Comparison of ENCODE assay signal across 19 mouse cellular contexts in genomic region chr6:87538376-87539270, GRCm38 (mm10). TPM values are rescaled to one million over a fixed set of nuclear protein-coding genes. Genes with fewer than 3 reads are reported as not detected.
DNase-seq lines count a peak whose midpoint lies in the region; ATAC-seq and TF ChIP-seq lines count a peak whose summit lies in the region.
"Had no signal": no experiment of that assay in that cellular context is flagged by ENCODE, and none has a peak within 500 bp of the region (broad histone marks: within the 10 kb centered on the region; RNA-seq: fewer than 3 reads in every experiment).

No protein-coding gene starts in this region.

- no peaks in the 10 kb centered on the region for H3K4me1 ChIP-seq in intestine, embryonic 15.5 days (replicated peaks)
- H3K4me1 ChIP-seq in intestine, postnatal 0 days (replicated peaks; ENCODE audit: control insufficient read depth, insufficient read depth, low read length), result no peaks in the 10 kb centered on the region
- H3K4me1 ChIP-seq: forebrain, embryonic 10.5 days; limb, embryonic 15.5 days had no signal

- DNase-seq in CD4-positive helper T cell, adult 2 months (ENCODE audit: low read depth, low spot score), result peak; percentile 49
- DNase-seq in induced T-regulatory cell, adult 2 months (ENCODE audit: low read depth), result peak; percentile 68
- peak; percentile 17 to 41 for DNase-seq in kidney, postnatal 4 days
- no peak for DNase-seq in right cerebral cortex, adult 18-20 months
- no peak for DNase-seq in adrenal gland, postnatal 25 days
- DNase-seq: B cell, adult 2 months; cerebellum, adult 2 months; heart, adult 2 months; thymus, adult 2 months had no signal

- TF ChIP-seq CTCF in intestine, postnatal 0 days (IDR thresholded peaks at IDR 0.05; ENCODE audit: low read depth), result no peak

- no peaks in the 10 kb centered on the region for H3K36me3 ChIP-seq in intestine, embryonic 15.5 days
- no peaks in the 10 kb centered on the region for H3K36me3 ChIP-seq in intestine, postnatal 0 days (ENCODE audit: control insufficient read depth, insufficient read depth)
- H3K36me3 ChIP-seq: forebrain, embryonic 10.5 days; limb, embryonic 15.5 days; liver, embryonic 15.5 days; midbrain, embryonic 12.5 days; neural tube, embryonic 13.5 days had no signal

- no peak overlapping the region for H3K4me3 ChIP-seq in intestine, embryonic 15.5 days (replicated peaks)
- H3K4me3 ChIP-seq in intestine, postnatal 0 days (ENCODE audit: low read depth, low read length), result no peak overlapping the region
- H3K4me3 ChIP-seq: forebrain, embryonic 10.5 days; heart, adult 2 months; layer of hippocampus, adult 2 months; limb, embryonic 15.5 days; liver, embryonic 15.5 days; midbrain, embryonic 12.5 days; neural tube, embryonic 13.5 days had no signal

- WGBS in intestine, embryonic 15.5 days, result 65% methylated on average over 15 of the region's 15 CpGs
- WGBS in intestine, postnatal 0 days, result 54% methylated on average over 15 of the region's 15 CpGs

- H3K9me3 ChIP-seq in intestine, embryonic 15.5 days, result no peaks in the 10 kb centered on the region
- H3K9me3 ChIP-seq in intestine, postnatal 0 days (ENCODE audit: control insufficient read depth), result no peaks in the 10 kb centered on the region
- H3K9me3 ChIP-seq: forebrain, embryonic 10.5 days; limb, embryonic 15.5 days; liver, embryonic 15.5 days; midbrain, embryonic 12.5 days; neural tube, embryonic 13.5 days had no signal

- peak; percentile 53; the same call in 1 of the 2 replicates for ATAC-seq in intestine, embryonic 15.5 days
- ATAC-seq in intestine, postnatal 0 days, result no peak
- ATAC-seq: hindbrain, postnatal 0 days; lung, postnatal 0 days had no signal

- no peaks in the 10 kb centered on the region for H3K27me3 ChIP-seq in intestine, embryonic 15.5 days (replicated peaks)
- no peaks in the 10 kb centered on the region for H3K27me3 ChIP-seq in intestine, postnatal 0 days (replicated peaks; ENCODE audit: control insufficient read depth, insufficient read depth, low read length)
- H3K27me3 ChIP-seq: neural tube, embryonic 13.5 days had no signal

- no peak overlapping the region for H3K4me2 ChIP-seq in intestine, embryonic 15.5 days (replicated peaks)
- H3K4me2 ChIP-seq in intestine, postnatal 0 days (replicated peaks; ENCODE audit: low read depth), result no peak overlapping the region
- H3K4me2 ChIP-seq: limb, embryonic 15.5 days; liver, embryonic 15.5 days; midbrain, embryonic 12.5 days; neural tube, embryonic 13.5 days had no signal

- no peak overlapping the region; the same call in 1 of the 2 replicates for H3K27ac ChIP-seq in intestine, embryonic 15.5 days
- H3K27ac ChIP-seq in intestine, postnatal 0 days (ENCODE audit: low read depth, low read length), result no peak overlapping the region
- H3K27ac ChIP-seq: forebrain, embryonic 10.5 days; heart, adult 2 months; hindbrain, postnatal 0 days; layer of hippocampus, adult 2 months; limb, embryonic 15.5 days; liver, embryonic 15.5 days; midbrain, embryonic 12.5 days; neural tube, embryonic 13.5 days had no signal

- no peak overlapping the region for H3K9ac ChIP-seq in intestine, embryonic 15.5 days
- no peak overlapping the region for H3K9ac ChIP-seq in intestine, postnatal 0 days (ENCODE audit: low read depth, low read length)
- H3K9ac ChIP-seq: limb, embryonic 15.5 days; liver, embryonic 15.5 days; midbrain, embryonic 12.5 days; neural tube, embryonic 13.5 days had no signal

RNA-seq across cellular contexts. Expression of gene Arhgap25, which starts 5.6 kb away (rescaled TPM):
- 3.4 TPM in 2 replicates for polyA plus RNA-seq in intestine, embryonic 15.5 days (2015; fragmentation: Nextera tagmentation; extraction: Ambion mirVana)
- polyA plus RNA-seq in intestine, postnatal 0 days (2015; fragmentation: Nextera tagmentation; extraction: Ambion mirVana), result 1.5 and 2.1 TPM in 2 replicates
- total RNA-seq in adrenal gland, postnatal 25 days (2021), result 2.9 and 3.3 TPM in 2 replicates

RNA-seq across cellular contexts. Expression of gene Prokr1, which starts 51.9 kb away (rescaled TPM):
- 2.6 and 2.7 TPM in 2 replicates for polyA plus RNA-seq in intestine, embryonic 15.5 days (2015; fragmentation: Nextera tagmentation; extraction: Ambion mirVana)
- polyA plus RNA-seq in intestine, postnatal 0 days (2015; fragmentation: Nextera tagmentation; extraction: Ambion mirVana), result 0.63 and 1.0 TPM in 2 replicates
- 0.58 and 0.90 TPM in 2 replicates for total RNA-seq in adrenal gland, postnatal 25 days (2021)

Comparison
In these comparisons a context has a peak if more than half of its experiments do, and no peak if none do; other contexts are left out.
1. DNase-seq: peak in CD4-positive helper T cell, adult 2 months (single experiment), induced T-regulatory cell, adult 2 months (single experiment) and kidney, postnatal 4 days (2 of 2); none in right cerebral cortex, adult 18-20 months (single experiment) and adrenal gland, postnatal 25 days (single experiment).